Mouse (Mus musculus) gastrocnemius, postnatal 4 days (tissue): ENCODE results near the gene Zbtb20. TPM values are rescaled to one million over a fixed set of nuclear protein-coding genes. Genes with fewer than 3 reads are reported as not detected.

Source experiments
- DNase-seq, 2 experiments: peaks; one replicate each; pipeline ENCODE4 v3.0.0; 2021 to 2022; ENCODE audit warnings: low spot score in 2 of 2, mixed read lengths in 2 of 2
- microRNA-seq: library from miRNA; unstranded; fragments of <30 nt; microRNA quantifications from one replicate; pipeline ENCODE4 v1.2.0, GENCODE M21; 2021
- total RNA-seq, 2 experiments: library from RNA; stranded (reverse); gene quantifications; 2 replicates each; pipeline ENCODE4 v1.2.3; 2021

Zbtb20 gene
- total RNA-seq, 2 experiments from 2014 or later, result 93.9 to 114 TPM

- no peak for DNase-seq
These were observed 797.0 kb downstream of the Zbtb20 start for GRCm38 (mm10) chr16:43672697-43673096.

GRCm38 (mm10) chr16:43674400-43674799, 798.7 kb downstream of the Zbtb20 start:
- DNase-seq, result no peak

- no peak for DNase-seq
These were observed 812.3 kb downstream of the Zbtb20 start for GRCm38 (mm10) chr16:43687968-43688367.

- no peak for DNase-seq
These were observed 814.6 kb downstream of the Zbtb20 start for GRCm38 (mm10) chr16:43690211-43690690.

GRCm38 (mm10) chr16:43690912-43691311, 815.2 kb downstream of the Zbtb20 start:
- no peak for DNase-seq

- no peak for DNase-seq
These were observed 816.1 kb downstream of the Zbtb20 start for GRCm38 (mm10) chr16:43691741-43692140.

Small RNA genes lying within 50 kb of the gene (microRNA-seq; reads per million reads assigned to microRNA genes)
- gene Mir568, result not detected
